26 mouse cellular contexts compared by ENCODE assay signal in genomic region chr5:87969201-87969600, GRCm38 (mm10). TPM values are rescaled to one million over a fixed set of nuclear protein-coding genes. Genes with fewer than 3 reads are reported as not detected.
DNase-seq lines count a peak whose midpoint lies in the region.
"Had no signal": no experiment of that assay in that cellular context is flagged by ENCODE, and none has a peak within 500 bp of the region (broad histone marks: within the 10 kb centered on the region; RNA-seq: fewer than 3 reads in every experiment).

TSS of gene 2310003L06Rik (plus strand) at chr5:87969459.
TSS of gene Gm28434 (plus strand) at chr5:87969517.

- DNase-seq in ES-CJ7 (ENCODE audit: low read depth, low spot score) (peak; percentile 57), R1 (ENCODE audit: low read depth, low spot score) (peak; percentile 55), ZHBTc4 (ENCODE audit: low read depth, low spot score) (peak; percentile 42), MN1 (ENCODE audit: low spot score) (no peak)
- no peak for DNase-seq in frontal cortex, postnatal 14 days (ENCODE audit: low spot score in 2 of 2)
- DNase-seq in adrenal gland, postnatal 36 days, result no peak
- DNase-seq: adrenal gland, adult 2 months; adrenal gland, adult 8-10 months; adrenal gland, postnatal 10 days; adrenal gland, postnatal 14 days; adrenal gland, postnatal 25 days; B cell, adult 2 months; cerebellum, adult 11 months; cerebellum, adult 11-12 months; cerebellum, adult 18-20 months; cerebellum, adult 2 months; cerebellum, adult 8-10 months; cerebellum, adult 9-10 months; cerebellum, adult 9-11 months; cerebellum, postnatal 10 days had no signal

RNA-seq across cellular contexts. Expression of gene 2310003L06Rik, which starts in this region (rescaled TPM):
- total RNA-seq in adrenal gland, postnatal 36 days (2021), result not detected
- total RNA-seq: adrenal gland, adult 18-20 months; adrenal gland, adult 2 months; adrenal gland, adult 8-10 months; adrenal gland, postnatal 10 days; adrenal gland, postnatal 14 days; adrenal gland, postnatal 25 days; adrenal gland, postnatal 4 days; MEL had no signal

RNA-seq across cellular contexts. Expression of gene Gm28434, which starts in this region (rescaled TPM):
- not detected for total RNA-seq in adrenal gland, postnatal 36 days (2021)
- total RNA-seq: adrenal gland, adult 18-20 months; adrenal gland, adult 2 months; adrenal gland, adult 8-10 months; adrenal gland, postnatal 10 days; adrenal gland, postnatal 14 days; adrenal gland, postnatal 25 days; adrenal gland, postnatal 4 days; CH12.LX; ES-E14; G1E; MEL had no signal

Comparison
In these comparisons a context has a peak if more than half of its experiments do, and no peak if none do; other contexts are left out.
1. DNase-seq: peak in ES-CJ7 (single experiment), R1 (single experiment) and ZHBTc4 (single experiment); none in MN1 (single experiment), frontal cortex, postnatal 14 days (0 of 2) and adrenal gland, postnatal 36 days (0 of 2).